ENCODE assay signal across 15 mouse cellular contexts in genomic region chr13:82316573-82317202, GRCm38 (mm10).
DNase-seq lines count a peak whose midpoint lies in the region; ATAC-seq and TF ChIP-seq lines count a peak whose summit lies in the region.
"Had no signal": no experiment of that assay in that cellular context is flagged by ENCODE, and none has a peak within 500 bp of the region (broad histone marks: within the 10 kb centered on the region; RNA-seq: fewer than 3 reads in every experiment).

No protein-coding gene starts in this region.

- DNase-seq in heart, postnatal 25 days (ENCODE audit: low spot score), result no peak
- no peak for DNase-seq in lung, embryonic 14.5 days
- DNase-seq in lung, postnatal 4 days, result no peak
- DNase-seq in left cerebral cortex, adult 18-20 months (ENCODE audit: low spot score in 2 of 2), result peak; percentile 76 to 78
- peak; percentile 54 to 71 for DNase-seq in right cerebral cortex, postnatal 36 days (ENCODE audit: low spot score in 2 of 2)
- no peak for DNase-seq in cerebellum, adult 11-12 months
- DNase-seq: cerebellum, postnatal 25 days; kidney, adult 9 months; midbrain, embryonic 14.5 days; retina, postnatal 1 day had no signal

- intact Hi-C loops in heart, postnatal 25 days (cut with DNase I), result no loop called here

- 52% methylated on average over 5 of the region's 5 CpGs for WGBS in heart, embryonic 13.5 days
- 48% methylated on average over 5 of the region's 5 CpGs for WGBS in lung, embryonic 14.5 days
- WGBS in intestine, postnatal 0 days, result 75% methylated on average over 5 of the region's 5 CpGs

- no peak overlapping the region for H3K4me3 ChIP-seq in heart, embryonic 13.5 days
- H3K4me3 ChIP-seq in lung, embryonic 14.5 days (ENCODE audit: low read depth, low read length), result no peak overlapping the region
- no peak overlapping the region for H3K4me3 ChIP-seq in intestine, postnatal 0 days (ENCODE audit: low read depth, low read length)
- H3K4me3 ChIP-seq: hindbrain, embryonic 13.5 days; neural tube, embryonic 12.5 days had no signal

- H3K36me3 ChIP-seq in heart, embryonic 13.5 days, result no peaks in the 10 kb centered on the region
- H3K36me3 ChIP-seq in lung, embryonic 14.5 days (ENCODE audit: insufficient read depth), result no peaks in the 10 kb centered on the region
- no peaks in the 10 kb centered on the region for H3K36me3 ChIP-seq in intestine, postnatal 0 days (ENCODE audit: control insufficient read depth, insufficient read depth)
- H3K36me3 ChIP-seq: hindbrain, embryonic 13.5 days; neural tube, embryonic 12.5 days had no signal

- H3K27me3 ChIP-seq in heart, embryonic 13.5 days (replicated peaks), result no peaks in the 10 kb centered on the region
- no peaks in the 10 kb centered on the region for H3K27me3 ChIP-seq in lung, embryonic 14.5 days (ENCODE audit: insufficient read depth, low read length)
- no peaks in the 10 kb centered on the region for H3K27me3 ChIP-seq in intestine, postnatal 0 days (replicated peaks; ENCODE audit: control insufficient read depth, insufficient read depth, low read length)
- H3K27me3 ChIP-seq: hindbrain, embryonic 13.5 days; neural tube, embryonic 12.5 days had no signal

- H3K4me1 ChIP-seq in heart, embryonic 13.5 days, result peaks cover 15% of the 10 kb centered on the region
- H3K4me1 ChIP-seq in lung, embryonic 14.5 days (ENCODE audit: insufficient read depth), result 0 out of 2 replicates have a peak, but pooled peaks cover 4% of the 10 kb centered on the region
- no peaks in the 10 kb centered on the region for H3K4me1 ChIP-seq in intestine, postnatal 0 days (replicated peaks; ENCODE audit: control insufficient read depth, insufficient read depth, low read length)
- H3K4me1 ChIP-seq: hindbrain, embryonic 13.5 days; neural tube, embryonic 12.5 days had no signal

- H3K9ac ChIP-seq in heart, embryonic 13.5 days, result no peak overlapping the region
- no peak overlapping the region for H3K9ac ChIP-seq in lung, embryonic 14.5 days
- no peak overlapping the region for H3K9ac ChIP-seq in intestine, postnatal 0 days (ENCODE audit: low read depth, low read length)
- H3K9ac ChIP-seq: hindbrain, embryonic 13.5 days; neural tube, embryonic 12.5 days had no signal

- H3K4me2 ChIP-seq in heart, embryonic 13.5 days, result no peak overlapping the region
- no peak overlapping the region for H3K4me2 ChIP-seq in lung, embryonic 14.5 days
- no peak overlapping the region for H3K4me2 ChIP-seq in intestine, postnatal 0 days (replicated peaks; ENCODE audit: low read depth)
- H3K4me2 ChIP-seq: hindbrain, embryonic 13.5 days; neural tube, embryonic 12.5 days had no signal

- H3K27ac ChIP-seq in heart, embryonic 13.5 days (replicated peaks), result peak overlapping the region; percentile 25; the same call in 1 of the 2 replicates
- H3K27ac ChIP-seq in lung, embryonic 14.5 days (ENCODE audit: low read depth), result no peak overlapping the region; the same call in 1 of the 2 replicates
- H3K27ac ChIP-seq in intestine, postnatal 0 days (ENCODE audit: low read depth, low read length), result no peak overlapping the region
- H3K27ac ChIP-seq: hindbrain, embryonic 13.5 days; neural tube, embryonic 12.5 days had no signal

- no peak for TF ChIP-seq CTCF in lung, embryonic 14.5 days (IDR thresholded peaks at IDR 0.05; ENCODE audit: low read depth)
- no peak for TF ChIP-seq CTCF in intestine, postnatal 0 days (IDR thresholded peaks at IDR 0.05; ENCODE audit: low read depth)

- no peak for ATAC-seq in heart, embryonic 13.5 days (ENCODE audit: extremely low read depth, insufficient number of reproducible peaks, low FRiP score, low TSS enrichment)
- 0 out of 2 replicates have a peak, but pooled peaks have one; percentile 8 for ATAC-seq in lung, embryonic 14.5 days (ENCODE audit: insufficient read depth)
- ATAC-seq in intestine, postnatal 0 days, result no peak
- ATAC-seq: activated CD4-positive, CD25-positive, alpha-beta regulatory T cell, adult 4 months had no signal

- H3K9me3 ChIP-seq in heart, embryonic 13.5 days, result no peaks in the 10 kb centered on the region
- no peaks in the 10 kb centered on the region for H3K9me3 ChIP-seq in lung, embryonic 14.5 days (ENCODE audit: low read depth, low read length)
- H3K9me3 ChIP-seq in intestine, postnatal 0 days (ENCODE audit: control insufficient read depth), result no peaks in the 10 kb centered on the region
- H3K9me3 ChIP-seq: hindbrain, embryonic 13.5 days had no signal

Comparison
In these comparisons a context has a peak if more than half of its experiments do, and no peak if none do; other contexts are left out.
1. DNase-seq: peak in left cerebral cortex, adult 18-20 months (2 of 2) and right cerebral cortex, postnatal 36 days (2 of 2); none in heart, postnatal 25 days (single experiment), lung, embryonic 14.5 days (single experiment), lung, postnatal 4 days (0 of 2) and cerebellum, adult 11-12 months (single experiment).